Mouse (Mus musculus) embryonic facial prominence, embryonic 15.5 days (tissue): ENCODE data around the gene Ablim1. TPM values are rescaled to one million over a fixed set of nuclear protein-coding genes. Genes with fewer than 3 reads are reported as not detected.

Experiments
- ATAC-seq: fragments of 200-750 bp; cut with Nextera tagmentation; 2 replicates; pipeline ENCODE4 v1.8.0; 2017; ENCODE audit warnings: low read depth, moderate TSS enrichment; ENCODE audit not compliant: insufficient number of reproducible peaks, low FRiP score, low TSS enrichment
- H3K27ac ChIP-seq: fragments of 300-500 bp; sonication (generic); replicated peaks from 2 replicates; pipeline ENCODE4 v1.5.1; 2015; ENCODE audit warnings: mild to moderate bottlenecking, inconsistent platforms
- H3K27me3 ChIP-seq: fragments of 300-500 bp; sonication (generic); 2 replicates; pipeline ENCODE4 v1.6.1; 2015; ENCODE audit warnings: inconsistent platforms
- H3K36me3 ChIP-seq: fragments of 300-500 bp; sonication (generic); 2 replicates; pipeline ENCODE4 v1.6.1; 2015; ENCODE audit warnings: mild to moderate bottlenecking, inconsistent platforms
- H3K4me1 ChIP-seq: fragments of 300-500 bp; sonication (generic); 2 replicates; pipeline ENCODE4 v1.6.1; 2015; ENCODE audit warnings: inconsistent platforms
- H3K4me2 ChIP-seq: fragments of 300-500 bp; sonication (generic); replicated peaks from 2 replicates; pipeline ENCODE4 v1.6.1; 2015; ENCODE audit warnings: mild to moderate bottlenecking, inconsistent platforms
- H3K4me3 ChIP-seq: fragments of 300-500 bp; sonication (generic); replicated peaks from 2 replicates; pipeline ENCODE4 v1.5.1; 2015; ENCODE audit warnings: mild to moderate bottlenecking, inconsistent platforms
- H3K9ac ChIP-seq: fragments of 300-500 bp; sonication (generic); 2 replicates; pipeline ENCODE4 v1.6.1; 2015; ENCODE audit warnings: inconsistent platforms
- H3K9me3 ChIP-seq: fragments of 300-500 bp; sonication (generic); replicated peaks from 2 replicates; pipeline ENCODE4 v1.6.1; 2016; ENCODE audit warnings: inconsistent platforms
- WGBS: fragments of 180-500 bp; shearing (Covaris S2); methylation state at CpG from one replicate; pipeline ENCODE4 v1.1.7; 2015; 5-methylcytosine and 5-hydroxymethylcytosine counted together
- polyA plus RNA-seq: library from polyadenylated mRNA; unstranded; fragments of >200 nt; fragmentation: Nextera tagmentation; extraction: Ambion mirVana; gene quantifications from 2 replicates; pipeline ENCODE4 v1.2.1, GENCODE M21; 2015

Ablim1 gene
- polyA plus RNA-seq, 1 experiment from 2014 or later = 71.3 TPM

DNA sequence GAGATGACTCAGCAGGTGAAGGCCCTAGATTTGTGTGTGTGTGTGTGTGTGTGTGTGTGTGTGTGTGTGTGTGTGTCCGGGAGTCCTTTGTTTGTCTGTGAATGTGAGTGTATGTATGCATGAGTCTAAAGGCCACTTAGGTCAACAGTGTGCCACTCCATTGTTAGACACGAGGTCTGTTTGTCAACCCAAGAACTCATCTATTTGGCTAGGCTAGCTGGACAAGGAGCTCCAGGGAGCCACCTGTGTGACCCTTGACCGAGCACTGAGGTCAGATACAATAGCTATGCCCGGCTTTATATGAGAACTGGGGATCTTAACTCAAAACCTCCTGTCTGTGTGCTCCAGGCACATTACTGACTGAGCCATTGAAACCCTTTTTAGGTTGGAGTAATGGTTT lies 7.8 kb upstream of the Ablim1 start:
- ATAC-seq = no peak
- Histone ChIP-seq H3K36me3 (no peaks in the 10 kb centered on the region), H3K4me2 (no peak overlapping the region), H3K27me3 (no peaks in the 10 kb centered on the region), H3K4me3 (no peak overlapping the region), H3K9me3 (no peaks in the 10 kb centered on the region), H3K4me1 (no peaks in the 10 kb centered on the region), H3K27ac (no peak overlapping the region), H3K9ac (no peak overlapping the region)
- WGBS = 79% methylated on average over 4 of the region's 4 CpGs

GRCm38 (mm10) chr19:57321839-57322238 lies 7.1 kb upstream of the Ablim1 start:
- no peaks in the 10 kb centered on the region for H3K9me3 ChIP-seq
- no peaks in the 10 kb centered on the region for H3K27me3 ChIP-seq
- H3K4me1 ChIP-seq = no peaks in the 10 kb centered on the region
- H3K27ac ChIP-seq = no peak overlapping the region
- H3K4me3 ChIP-seq = no peak overlapping the region
- H3K4me2 ChIP-seq = no peak overlapping the region
- H3K36me3 ChIP-seq = no peaks in the 10 kb centered on the region
- 77% methylated on average over 3 of the region's 3 CpGs for WGBS
- ATAC-seq = no peak
- no peak overlapping the region for H3K9ac ChIP-seq

DNA sequence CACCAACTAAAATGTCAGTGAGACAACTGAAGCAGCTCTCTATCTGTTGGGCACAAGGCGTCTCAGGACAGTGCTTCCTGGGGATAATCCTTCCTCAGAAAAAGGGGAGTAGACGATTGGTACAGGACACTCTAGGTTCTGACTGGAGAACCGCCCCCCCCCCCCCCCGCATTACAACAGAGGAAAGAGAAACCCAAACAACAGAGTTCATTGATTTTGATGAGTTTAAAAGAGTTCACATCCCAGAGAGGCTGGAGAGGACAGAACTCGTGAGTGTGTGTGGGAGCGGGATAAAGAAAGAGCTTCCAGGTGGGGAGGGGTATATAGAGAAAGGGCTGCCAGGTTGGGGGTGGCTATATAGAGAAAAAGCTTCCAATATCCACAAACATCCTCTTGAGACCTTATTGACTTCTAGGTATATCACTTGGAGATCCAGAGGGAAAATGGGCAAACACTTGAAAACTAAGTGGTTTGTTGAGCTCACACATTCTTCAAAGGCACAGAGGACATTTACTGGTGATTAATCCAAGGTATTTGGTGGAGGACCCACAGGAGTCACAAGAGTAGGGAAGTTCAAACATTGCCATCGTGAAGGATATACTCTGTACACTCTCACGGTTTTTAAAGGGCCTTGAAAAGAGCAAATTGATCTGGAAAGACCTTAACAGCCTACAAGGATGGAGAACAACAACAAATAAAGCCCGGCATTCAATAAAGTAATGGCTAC lies 6.1 kb upstream of the Ablim1 start:
- no peak overlapping the region for H3K4me3 ChIP-seq
- H3K4me2 ChIP-seq = no peak overlapping the region
- H3K4me1 ChIP-seq = no peaks in the 10 kb centered on the region
- WGBS = 81% methylated on average over 9 of the region's 9 CpGs
- no peaks in the 10 kb centered on the region for H3K36me3 ChIP-seq
- H3K27me3 ChIP-seq = peaks cover 6% of the 10 kb centered on the region; the same call in 1 of the 2 replicates
- no peak overlapping the region for H3K9ac ChIP-seq
- H3K27ac ChIP-seq = no peak overlapping the region
- no peak for ATAC-seq
- H3K9me3 ChIP-seq = no peaks in the 10 kb centered on the region

DNA sequence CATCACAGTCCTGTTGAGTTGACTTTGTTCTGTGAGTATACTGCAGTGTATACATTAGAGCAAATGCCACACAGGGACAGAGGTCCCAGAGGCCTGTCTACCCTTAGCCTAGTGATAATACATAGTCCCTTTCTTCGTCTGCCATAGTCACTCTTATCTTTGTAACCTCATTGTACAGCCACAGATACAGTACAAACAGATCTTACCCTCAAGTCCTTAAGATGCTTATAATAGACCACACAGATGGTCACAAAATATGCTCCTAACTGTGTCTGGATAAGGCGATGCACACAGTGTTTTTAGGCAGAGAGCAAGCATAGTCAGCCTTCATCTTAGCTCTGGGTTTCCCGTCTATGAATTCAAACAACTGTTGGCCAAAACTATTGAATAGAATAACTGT lies 1.9 kb upstream of the Ablim1 start:
- H3K9ac ChIP-seq = no peak overlapping the region
- peaks cover 14% of the 10 kb centered on the region for H3K4me1 ChIP-seq
- H3K27ac ChIP-seq = no peak overlapping the region
- no peaks in the 10 kb centered on the region for H3K9me3 ChIP-seq
- no peak overlapping the region for H3K4me3 ChIP-seq
- no peak for ATAC-seq
- H3K4me2 ChIP-seq = no peak overlapping the region
- WGBS = 82% methylated on average over 3 of the region's 3 CpGs
- no peaks in the 10 kb centered on the region for H3K36me3 ChIP-seq
- H3K27me3 ChIP-seq = peaks cover 24% of the 10 kb centered on the region

- peak; percentile 24; the same call in 1 of the 2 replicates for ATAC-seq
- WGBS = 40% methylated on average over 11 of the region's 11 CpGs
- H3K9me3 ChIP-seq = no peaks in the 10 kb centered on the region
Observed at GRCm38 (mm10) chr19:57315013-57315565, 370 bp upstream of the Ablim1 start.

DNA sequence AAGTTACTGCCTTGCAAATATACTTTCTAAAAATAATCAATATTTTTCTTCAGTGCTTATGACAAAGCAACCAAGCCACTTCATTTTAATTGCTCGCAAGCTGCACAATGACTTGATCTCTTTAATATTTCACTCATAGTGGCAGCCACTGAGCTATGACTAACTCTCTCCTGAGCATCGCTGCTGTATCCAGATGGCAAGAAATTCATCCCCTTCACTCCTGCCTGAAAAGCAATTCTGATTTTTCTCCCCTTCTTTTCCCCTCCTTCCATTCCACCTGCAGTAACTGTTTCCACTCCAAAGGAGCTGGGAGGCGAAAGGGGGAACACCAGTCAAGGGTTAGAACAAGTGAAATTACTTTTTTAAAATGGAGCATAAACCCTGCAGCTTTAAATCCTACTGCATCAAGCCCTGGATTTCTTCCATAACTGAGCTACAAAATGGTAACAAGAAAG lies 801 bp downstream of the Ablim1 start:
- Histone ChIP-seq H3K9ac (no peak overlapping the region; the same call in 1 of the 2 replicates), H3K9me3 (no peaks in the 10 kb centered on the region), H3K4me3 (peak overlapping the region; percentile 52), H3K36me3 (no peaks in the 10 kb centered on the region), H3K4me1 (peaks cover 14% of the 10 kb centered on the region), H3K4me2 (peak overlapping the region; percentile 99), H3K27me3 (peaks cover 24% of the 10 kb centered on the region), H3K27ac (no peak overlapping the region)
- 46% methylated on average over 3 of the region's 3 CpGs for WGBS
- ATAC-seq = no peak

More at GRCm38 (mm10) chr19:57315013-57315565, 370 bp upstream of the Ablim1 start:
- H3K27me3 ChIP-seq = peaks cover 24% of the 10 kb centered on the region
- peak overlapping the region; percentile 27; the same call in 1 of the 2 replicates for H3K9ac ChIP-seq
- peaks cover 14% of the 10 kb centered on the region for H3K4me1 ChIP-seq
- H3K27ac ChIP-seq = no peak overlapping the region
- H3K36me3 ChIP-seq = no peaks in the 10 kb centered on the region
- H3K4me2 ChIP-seq = peak overlapping the region; percentile 99
- peak overlapping the region; percentile 52 for H3K4me3 ChIP-seq

- H3K4me3 ChIP-seq = no peak overlapping the region
- H3K36me3 ChIP-seq = no peaks in the 10 kb centered on the region
- peaks cover 24% of the 10 kb centered on the region for H3K27me3 ChIP-seq
- H3K4me2 ChIP-seq = no peak overlapping the region
- H3K4me1 ChIP-seq = peaks cover 14% of the 10 kb centered on the region
- H3K9ac ChIP-seq = no peak overlapping the region
- H3K27ac ChIP-seq = no peak overlapping the region
- 76% methylated on average over 10 of the region's 10 CpGs for WGBS
- ATAC-seq = no peak
- no peaks in the 10 kb centered on the region for H3K9me3 ChIP-seq
Observed at GRCm38 (mm10) chr19:57313226-57313625, 1.5 kb downstream of the Ablim1 start.

DNA sequence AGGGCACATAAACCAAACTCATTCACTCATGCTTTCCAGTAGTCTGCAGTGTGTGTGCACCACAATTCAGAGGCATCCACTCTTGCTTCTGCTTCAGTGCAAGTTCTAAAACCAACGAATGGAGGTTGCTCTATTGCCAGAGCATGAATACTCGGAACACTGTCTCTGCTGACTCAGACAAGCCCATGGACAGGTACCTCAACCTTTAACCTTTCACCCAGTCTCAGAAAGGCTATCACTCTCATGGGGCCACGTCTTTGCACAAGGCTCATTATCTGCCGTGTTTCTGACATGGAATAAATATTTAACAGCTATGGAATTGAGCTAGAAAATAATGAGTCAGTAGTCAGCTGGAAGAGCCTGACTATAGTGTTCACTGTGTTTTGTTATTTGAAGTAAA lies 4.7 kb downstream of the Ablim1 start:
- Histone ChIP-seq H3K4me2 (no peak overlapping the region), H3K9me3 (no peaks in the 10 kb centered on the region), H3K27me3 (peaks cover 11% of the 10 kb centered on the region), H3K4me1 (peaks cover 12% of the 10 kb centered on the region), H3K36me3 (no peaks in the 10 kb centered on the region), H3K4me3 (no peak overlapping the region), H3K9ac (no peak overlapping the region), H3K27ac (no peak overlapping the region)
- 71% methylated on average over 4 of the region's 4 CpGs for WGBS
- ATAC-seq = no peak

DNA sequence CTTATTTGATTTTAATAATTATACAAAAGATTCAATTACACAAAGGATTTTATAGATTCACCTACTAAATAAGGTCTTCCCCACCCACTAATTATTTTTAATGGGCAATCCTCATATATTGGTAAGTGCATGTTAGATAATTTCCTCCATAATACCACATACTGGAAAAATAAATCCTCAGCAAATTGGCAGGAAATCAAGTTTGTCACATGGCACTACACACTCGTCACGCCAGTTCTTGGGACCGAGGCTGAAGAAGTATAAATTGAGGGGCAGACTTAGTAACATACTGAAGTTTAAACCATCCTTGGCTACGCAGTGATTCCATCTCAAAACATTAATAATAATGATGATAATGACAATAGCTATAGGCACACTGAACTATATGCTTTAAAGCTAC lies 8.1 kb downstream of the Ablim1 start:
- Histone ChIP-seq H3K4me2 (no peak overlapping the region), H3K9me3 (no peaks in the 10 kb centered on the region), H3K36me3 (no peaks in the 10 kb centered on the region), H3K9ac (no peak overlapping the region), H3K4me1 (no peaks in the 10 kb centered on the region), H3K27ac (no peak overlapping the region), H3K4me3 (no peak overlapping the region), H3K27me3 (no peaks in the 10 kb centered on the region)
- ATAC-seq = no peak
- 31% methylated on average over 4 of the region's 4 CpGs for WGBS

DNA sequence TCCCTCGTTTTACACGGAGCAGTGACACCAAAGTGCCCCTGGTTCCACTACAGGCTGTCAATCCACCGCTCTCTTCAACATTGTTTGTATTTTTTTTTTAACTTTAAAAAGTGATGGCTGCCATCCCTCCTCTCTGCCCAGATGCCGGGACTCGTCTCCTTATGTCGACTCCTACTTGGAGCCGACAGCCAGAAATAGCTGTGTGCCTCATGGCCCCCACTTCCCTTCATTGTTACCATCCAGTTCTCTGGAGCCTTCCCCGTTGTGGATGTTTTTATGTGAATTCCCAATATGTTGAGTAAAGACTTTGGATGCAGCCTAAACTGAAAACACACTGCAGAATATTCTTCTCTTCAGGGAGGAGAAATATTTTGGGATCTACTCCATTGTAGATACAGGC lies 8.7 kb downstream of the Ablim1 start:
- Histone ChIP-seq H3K4me1 (no peaks in the 10 kb centered on the region), H3K9me3 (no peaks in the 10 kb centered on the region), H3K4me3 (no peak overlapping the region), H3K9ac (no peak overlapping the region), H3K27ac (peak overlapping the region; percentile 36; the same call in 1 of the 2 replicates), H3K4me2 (no peak overlapping the region), H3K27me3 (no peaks in the 10 kb centered on the region), H3K36me3 (no peaks in the 10 kb centered on the region)
- WGBS = 53% methylated on average over 8 of the region's 8 CpGs
- no peak for ATAC-seq

DNA sequence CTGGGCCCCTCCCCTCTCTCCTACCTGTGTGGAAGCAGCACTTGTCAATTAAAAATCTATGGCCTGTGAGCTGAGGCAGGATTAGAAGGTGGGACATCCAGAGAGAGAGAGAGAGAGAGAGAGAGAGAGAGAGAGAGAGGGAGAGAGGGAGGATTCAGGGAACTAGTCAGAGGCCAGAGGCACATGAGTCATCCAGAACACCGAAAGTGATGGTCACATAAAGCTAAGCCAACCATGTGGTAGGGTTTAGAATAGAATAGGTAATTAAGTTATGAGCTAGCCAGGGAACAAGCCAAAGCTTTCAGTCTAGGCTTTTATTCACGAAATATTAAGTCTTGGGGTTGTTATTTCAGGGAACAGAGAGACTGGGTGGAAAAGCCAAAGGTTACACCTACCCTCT lies 10.1 kb downstream of the Ablim1 start:
- H3K9ac ChIP-seq = no peak overlapping the region
- H3K4me3 ChIP-seq = no peak overlapping the region
- no peak overlapping the region for H3K4me2 ChIP-seq
- H3K27ac ChIP-seq = no peak overlapping the region
- WGBS = 76% methylated on average over 2 of the region's 2 CpGs
- no peaks in the 10 kb centered on the region for H3K27me3 ChIP-seq
- H3K36me3 ChIP-seq = no peaks in the 10 kb centered on the region
- H3K4me1 ChIP-seq = no peaks in the 10 kb centered on the region
- H3K9me3 ChIP-seq = no peaks in the 10 kb centered on the region
- no peak for ATAC-seq
